Mouse (Mus musculus): ENCODE data around the gene Dpp6.
A peak's percentile ranks its signal among the peaks of the same experiment; 100 is the strongest.

Dpp6 gene

GRCm38 (mm10) chr5:26969941-26970590, 153.1 kb downstream of the Dpp6 start:
- no peak for DNase-seq

GRCm38 (mm10) chr5:26973166-26973565, 156.2 kb downstream of the Dpp6 start:
- no peak for DNase-seq

DNA sequence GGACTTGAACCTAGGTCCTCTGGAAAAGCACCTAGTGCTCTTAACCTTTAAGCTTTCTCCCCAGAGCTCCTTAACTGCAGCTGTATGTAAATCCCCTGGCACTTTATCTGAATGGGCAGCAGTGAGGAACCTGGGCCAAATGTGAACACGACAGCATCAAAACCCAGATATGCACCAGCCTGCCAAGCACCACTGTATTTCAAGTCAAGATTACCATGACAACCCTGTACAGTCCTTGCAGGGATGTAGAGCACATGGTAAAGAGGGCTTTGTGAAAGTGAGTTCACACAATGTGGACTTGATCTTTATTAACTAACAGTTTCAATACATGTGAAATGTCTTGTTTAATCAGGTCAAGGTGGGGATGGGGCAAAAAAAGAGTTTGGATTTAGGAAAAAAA, 162.3 kb downstream of the Dpp6 start:
- no peak for DNase-seq

- no peak for DNase-seq
These were observed 162.8 kb downstream of the Dpp6 start for GRCm38 (mm10) chr5:26979755-26980154.

DNA sequence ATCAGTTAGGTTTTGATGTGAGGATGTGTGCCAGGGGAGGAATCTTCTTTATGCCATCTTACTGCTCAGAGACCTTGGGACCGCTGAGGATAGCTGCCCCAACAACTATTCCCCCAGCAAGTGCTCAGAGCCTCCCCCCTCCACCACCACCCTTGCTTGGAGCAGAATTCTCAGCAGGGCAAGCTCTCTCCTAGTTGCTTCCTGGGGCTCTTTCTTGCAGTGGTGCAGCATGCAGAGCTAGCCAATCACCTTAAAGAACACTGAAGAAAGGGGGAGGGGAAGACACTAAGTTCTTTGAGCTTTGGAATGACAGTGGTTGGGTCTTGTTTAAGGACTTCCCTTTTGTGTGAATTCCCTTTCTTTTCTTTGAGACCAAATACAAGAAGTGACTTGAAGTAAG, 168.1 kb downstream of the Dpp6 start:
- no peak for DNase-seq

DNA sequence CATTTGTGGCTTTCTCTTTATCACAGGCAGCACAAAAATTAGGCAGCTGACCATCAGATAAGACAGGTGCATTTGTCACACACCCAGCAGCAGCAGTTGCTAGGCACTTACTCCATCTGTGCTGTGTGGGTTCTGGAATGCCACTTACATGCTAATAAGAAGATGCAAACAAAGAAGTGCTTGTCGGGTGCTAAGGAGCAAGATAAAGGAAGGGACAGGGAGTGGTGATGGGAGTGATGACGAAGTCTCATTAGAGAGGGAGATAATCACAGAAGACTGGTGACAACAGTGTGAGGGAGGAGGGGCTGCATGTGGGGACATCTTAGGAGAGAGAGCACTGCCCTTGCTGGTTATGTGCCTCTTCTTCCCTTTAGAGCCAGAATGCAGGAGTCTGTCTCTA, 174.6 kb downstream of the Dpp6 start:
- DNase-seq, result no peak

- DNase-seq, result no peak
These were observed 186.5 kb downstream of the Dpp6 start for GRCm38 (mm10) chr5:27003537-27003936.

- DNase-seq, result no peak
These were observed 192.2 kb downstream of the Dpp6 start for GRCm38 (mm10) chr5:27009157-27009556.

DNA sequence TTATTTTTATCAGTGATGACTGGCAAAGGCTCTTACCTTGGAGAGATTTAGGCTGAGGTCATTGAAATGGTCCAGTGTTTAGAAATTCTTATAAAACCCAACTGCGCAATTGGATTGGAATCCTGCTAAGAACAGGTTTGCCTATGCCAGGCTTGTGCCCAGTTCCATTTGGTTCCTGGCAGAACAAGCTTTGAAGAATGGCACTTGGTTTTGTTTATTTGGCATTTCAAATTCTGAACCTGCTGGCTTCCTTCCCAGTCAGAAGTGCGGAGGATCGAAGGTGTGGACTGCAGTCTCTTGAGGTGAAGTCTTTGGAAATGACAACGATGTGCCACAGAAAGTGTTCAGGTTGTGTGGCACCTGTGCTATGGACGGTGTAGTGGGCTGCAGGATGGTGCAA, 193.6 kb downstream of the Dpp6 start:
- no peak for DNase-seq

- DNase-seq, result no peak
These were observed 201.4 kb downstream of the Dpp6 start for GRCm38 (mm10) chr5:27018314-27018956.

- no peak for DNase-seq
These were observed 211.6 kb downstream of the Dpp6 start for GRCm38 (mm10) chr5:27028611-27029010.

GRCm38 (mm10) chr5:27029784-27030183, 212.8 kb downstream of the Dpp6 start:
- no peak for DNase-seq

- no peak for DNase-seq
These were observed 217.9 kb downstream of the Dpp6 start for GRCm38 (mm10) chr5:27034858-27035257.

GRCm38 (mm10) chr5:27035291-27035690, 218.3 kb downstream of the Dpp6 start:
- DNase-seq, result no peak

GRCm38 (mm10) chr5:27035891-27036290, 218.9 kb downstream of the Dpp6 start:
- DNase-seq, result no peak

- DNase-seq, result no peak
These were observed 220.8 kb downstream of the Dpp6 start for GRCm38 (mm10) chr5:27037796-27038195.

- DNase-seq, result no peak
These were observed 231.2 kb downstream of the Dpp6 start for GRCm38 (mm10) chr5:27048167-27048566.

- no peak for DNase-seq
These were observed 231.9 kb downstream of the Dpp6 start for GRCm38 (mm10) chr5:27048926-27049325.

GRCm38 (mm10) chr5:27049341-27050091, 232.5 kb downstream of the Dpp6 start:
- DNase-seq, result no peak

GRCm38 (mm10) chr5:27051250-27051649, 234.2 kb downstream of the Dpp6 start:
- DNase-seq, result no peak

- DNase-seq, result peak; percentile 14
These were observed 235.4 kb downstream of the Dpp6 start for GRCm38 (mm10) chr5:27052441-27052840.

DNA sequence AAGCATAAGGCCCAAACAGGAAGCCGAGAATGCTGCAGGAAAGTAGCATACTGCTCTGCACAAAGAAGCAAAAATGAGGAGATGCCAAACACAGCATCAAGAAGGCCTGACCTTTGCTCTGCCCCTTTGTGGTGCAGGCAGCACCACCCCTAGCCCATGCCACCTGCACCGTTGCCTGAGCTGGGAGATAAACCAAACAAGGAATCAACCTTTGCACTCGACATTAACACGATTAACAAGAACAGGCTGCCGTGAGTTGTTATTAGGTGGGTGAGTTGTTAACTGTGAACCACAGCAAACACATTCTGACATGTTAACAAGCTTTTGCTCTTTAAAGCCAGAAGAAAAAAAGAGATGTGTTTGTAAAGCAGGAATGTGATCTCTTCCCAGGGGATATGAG, 239.4 kb downstream of the Dpp6 start:
- DNase-seq, result peak; percentile 2

GRCm38 (mm10) chr5:27060114-27060513, 243.1 kb downstream of the Dpp6 start:
- no peak for DNase-seq

DNA sequence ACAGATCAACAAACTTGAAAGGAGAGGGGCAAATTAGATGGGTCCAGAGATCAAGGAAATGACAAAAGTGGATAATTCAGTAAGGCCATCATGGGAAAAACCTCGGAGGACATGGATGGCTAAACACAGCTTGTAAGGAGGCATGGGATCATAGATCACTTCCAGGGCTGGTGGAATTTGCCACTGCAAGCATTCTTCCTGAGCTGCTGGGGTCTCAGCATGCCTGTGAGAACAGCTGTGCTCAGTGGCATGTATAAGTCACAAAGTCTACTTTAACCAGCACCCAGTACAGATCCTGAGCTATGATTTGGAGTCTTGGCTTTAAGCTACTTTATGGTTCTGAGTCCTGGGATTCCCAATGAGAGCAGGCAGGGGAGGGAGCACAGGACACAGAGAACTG, 246.9 kb downstream of the Dpp6 start:
- DNase-seq, result peak; percentile 27
